Mouse (Mus musculus): Measurements from ENCODE around the gene Nudt14. TPM values are rescaled to one million over a fixed set of nuclear protein-coding genes. Genes with fewer than 3 reads are reported as not detected.

Gene Nudt14
- total RNA-seq, 2 experiments from 2014 or later: 5.6 to 10.6 TPM

DNA sequence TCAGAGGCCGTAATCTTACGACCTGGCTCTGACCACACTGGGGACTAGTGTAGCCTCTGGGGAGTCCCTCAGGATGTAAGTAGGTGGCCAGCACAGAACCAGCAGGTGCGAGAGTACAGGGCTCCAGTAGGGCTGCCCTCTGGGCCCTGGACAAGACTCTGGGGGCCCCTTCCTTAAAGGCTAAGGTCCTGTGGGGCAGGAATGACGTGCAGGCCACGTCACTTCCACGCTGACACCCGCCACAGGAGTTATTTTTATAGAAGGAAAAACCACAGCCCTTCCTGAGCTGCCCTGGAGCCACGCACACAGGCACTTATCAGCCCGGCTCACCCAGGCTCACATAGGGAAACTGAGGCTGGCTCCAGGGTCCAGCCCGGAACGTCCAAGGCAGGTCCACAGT lies 24.4 kb downstream of the Nudt14 start:
- intact Hi-C loops (cut with DNase I): loop anchor here (2.0 kb wide), 1 partner anchor 41 kb away; no protein-coding TSS in a partner anchor
- DNase-seq: peak; percentile 56 to 58

DNA sequence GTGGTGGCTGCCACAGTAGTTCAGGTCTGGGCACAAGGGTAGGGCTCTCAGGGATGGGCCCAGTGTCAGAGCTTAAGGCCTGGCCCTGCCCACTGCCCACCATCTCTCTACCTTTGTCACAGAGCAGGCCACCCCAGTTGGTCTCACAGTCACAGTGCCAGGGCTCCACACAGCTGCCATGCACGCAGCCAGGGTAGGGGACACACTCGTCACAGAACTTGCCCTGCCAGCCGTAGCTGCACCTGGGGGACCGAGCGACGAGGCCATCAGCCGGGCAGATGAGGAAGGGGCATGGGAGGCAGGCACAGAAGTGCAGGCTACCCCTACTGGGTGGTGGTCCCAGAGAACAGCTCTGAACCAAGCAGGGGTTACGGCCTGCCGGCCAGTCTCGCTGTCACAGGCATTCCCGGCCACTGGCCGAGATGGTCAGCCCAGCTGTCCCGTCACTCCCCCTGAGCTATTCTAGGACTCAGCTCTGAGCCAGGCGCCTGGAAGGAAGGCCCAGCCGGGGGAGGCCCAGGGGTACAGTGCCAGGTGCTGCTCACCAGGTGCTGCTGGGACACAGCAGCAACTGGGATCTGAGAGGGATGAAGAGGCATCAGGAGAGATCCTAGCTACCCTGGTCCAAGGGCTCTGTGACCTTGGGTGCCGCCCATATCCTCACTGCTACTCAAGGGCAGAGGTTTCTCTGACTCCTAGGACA lies 25.1 kb downstream of the Nudt14 start:
- peak; percentile 58 to 71 for DNase-seq
- intact Hi-C loops (cut with DNase I): loop anchor here (2.0 kb wide), 1 partner anchor 40 kb away; no protein-coding TSS in a partner anchor

DNA sequence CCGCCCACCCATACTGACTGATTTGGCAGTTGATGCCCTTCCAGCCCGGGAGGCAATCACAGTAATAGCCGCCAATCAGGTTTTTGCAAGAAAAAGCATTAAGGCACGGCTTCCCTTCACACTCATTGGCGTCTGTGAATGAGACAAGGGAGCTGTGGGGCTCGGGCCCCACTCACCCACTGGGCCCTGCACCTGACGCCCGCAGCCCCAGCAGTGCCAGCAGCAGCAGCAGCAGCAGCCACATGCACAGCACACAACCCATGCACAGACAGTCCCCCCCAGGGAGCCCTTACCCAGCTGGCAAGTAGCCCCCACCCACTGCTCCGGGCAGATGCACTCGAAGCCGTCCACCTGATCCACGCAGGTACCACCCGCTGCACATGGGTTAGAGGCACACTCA lies 26.3 kb downstream of the Nudt14 start:
- no peak for DNase-seq
- intact Hi-C loops (cut with DNase I): no loop called here

DNA sequence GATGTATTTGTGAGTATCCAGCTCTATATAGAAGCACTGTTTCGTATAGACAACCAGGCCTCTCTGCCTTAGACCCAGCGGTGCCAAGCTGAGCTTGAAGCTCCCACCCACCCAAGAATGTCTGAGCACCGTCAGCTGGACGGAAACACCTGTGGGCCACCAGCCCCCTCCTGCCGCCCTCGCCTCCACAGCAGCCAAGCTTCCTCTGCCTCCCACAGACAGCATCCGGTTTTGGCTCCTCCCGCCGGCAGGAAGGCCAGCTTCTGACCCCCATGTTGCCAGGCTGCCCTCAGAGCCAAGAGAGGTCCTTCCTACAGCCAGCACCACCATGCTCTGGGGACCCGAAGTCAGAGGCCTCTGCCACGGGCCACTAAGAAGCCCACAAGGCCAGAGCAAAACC lies 27.4 kb downstream of the Nudt14 start:
- intact Hi-C loops (cut with DNase I): no loop called here

DNA sequence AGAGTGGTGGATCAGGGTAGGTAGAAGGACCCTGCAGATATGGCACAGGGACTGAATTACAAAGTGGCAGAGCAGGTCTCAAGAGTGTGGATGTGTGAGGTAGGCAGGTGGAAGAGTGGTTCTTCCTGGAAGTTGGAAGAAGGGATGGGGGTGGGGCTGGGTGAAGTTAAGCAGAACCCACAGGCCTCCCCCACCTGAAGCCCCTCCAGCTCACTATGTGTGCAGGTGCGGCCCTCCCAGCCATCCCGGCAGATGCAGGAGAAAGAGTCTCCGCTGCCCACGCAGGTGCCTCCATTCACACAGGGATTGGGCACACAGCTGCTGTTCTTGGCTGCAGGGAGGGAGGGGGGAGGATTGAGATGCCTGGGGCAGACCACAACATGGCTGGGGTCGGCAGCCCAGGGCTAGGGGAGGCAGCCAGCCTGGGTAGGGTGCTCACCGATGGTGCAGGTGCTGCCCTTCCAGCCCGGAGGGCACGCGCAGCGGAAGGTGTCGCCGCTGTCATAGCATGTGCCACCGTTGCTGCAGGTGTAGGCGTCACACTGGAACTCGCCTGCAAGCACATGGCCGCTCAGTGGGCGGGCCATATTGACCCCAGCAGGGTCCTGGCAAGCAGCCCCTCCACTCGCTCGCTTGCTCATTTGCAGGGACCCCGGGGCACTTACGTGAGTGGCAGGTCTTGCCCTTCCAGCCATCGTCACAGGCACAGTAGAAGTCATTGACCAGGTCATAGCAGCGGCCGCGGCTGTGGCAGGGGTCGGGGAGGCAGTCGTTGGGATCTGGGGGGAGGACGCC lies 28.8 kb downstream of the Nudt14 start:
- DNase-seq: no peak
- intact Hi-C loops (cut with DNase I): no loop called here

More for the DNA sequence above, 27.4 kb downstream of the Nudt14 start:
- peak; percentile 35 to 44 for DNase-seq

DNA sequence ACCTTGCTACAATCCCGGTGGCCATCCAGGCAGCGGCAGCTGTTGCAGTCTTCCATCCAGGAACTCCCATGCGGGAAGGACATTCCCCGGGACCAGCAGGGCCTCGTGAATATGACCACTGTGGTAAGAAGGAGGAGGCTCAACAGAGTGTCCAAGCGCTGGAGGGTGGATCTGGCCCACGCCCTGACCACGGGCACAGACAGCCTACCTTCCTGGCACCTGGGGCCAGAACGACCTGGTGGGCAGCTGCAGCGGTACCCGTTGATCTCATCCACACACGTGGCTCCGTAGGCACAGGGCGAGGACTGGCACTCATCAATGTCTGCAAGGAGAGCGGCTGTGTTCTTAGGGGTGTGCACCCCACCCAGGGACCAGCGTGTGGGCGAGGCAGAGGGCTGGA lies 30.2 kb downstream of the Nudt14 start:
- no peak for DNase-seq
- intact Hi-C loops (cut with DNase I): no loop called here

DNA sequence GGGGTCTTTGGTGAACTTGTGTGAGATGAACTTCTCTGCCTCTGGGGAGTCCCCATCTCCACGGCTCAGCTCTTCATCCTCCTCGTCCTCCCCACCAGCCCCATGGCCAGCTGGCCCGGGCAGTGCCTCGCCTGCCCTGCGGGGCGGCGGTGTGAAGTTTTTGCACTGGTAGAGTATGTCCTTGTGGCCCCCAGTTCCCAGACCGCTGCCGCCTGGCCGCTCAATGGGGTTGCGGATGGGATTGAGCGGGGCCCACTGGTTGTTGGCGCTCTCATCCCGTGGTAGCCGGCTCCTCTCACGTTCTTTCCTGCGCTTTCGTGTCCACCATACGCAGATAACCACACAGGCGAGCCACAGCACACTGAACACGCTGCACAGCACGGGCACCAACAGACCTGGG lies 32.9 kb downstream of the Nudt14 start:
- DNase-seq: no peak
- intact Hi-C loops (cut with DNase I): no loop called here

DNA sequence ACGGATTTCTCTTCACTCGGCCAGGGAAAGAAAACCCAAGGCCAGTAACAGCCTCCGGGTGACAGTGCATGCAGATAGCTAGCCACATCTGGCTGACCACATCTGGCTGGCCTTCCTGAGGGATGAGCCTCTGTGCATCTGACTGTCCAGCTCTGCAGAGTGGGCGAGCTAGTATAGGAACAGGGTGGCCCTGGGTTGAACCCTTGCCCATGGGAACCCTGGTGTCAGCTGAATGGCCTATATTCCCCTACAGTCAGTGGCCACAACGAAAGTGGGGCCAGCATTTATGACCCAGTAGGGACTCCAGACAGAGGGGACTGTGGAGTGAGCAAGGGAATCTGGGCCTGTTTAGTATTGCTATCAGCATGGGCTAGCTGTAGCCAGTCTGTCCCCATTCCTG lies 36.9 kb downstream of the Nudt14 start:
- intact Hi-C loops (cut with DNase I): no loop called here
- no peak for DNase-seq

DNA sequence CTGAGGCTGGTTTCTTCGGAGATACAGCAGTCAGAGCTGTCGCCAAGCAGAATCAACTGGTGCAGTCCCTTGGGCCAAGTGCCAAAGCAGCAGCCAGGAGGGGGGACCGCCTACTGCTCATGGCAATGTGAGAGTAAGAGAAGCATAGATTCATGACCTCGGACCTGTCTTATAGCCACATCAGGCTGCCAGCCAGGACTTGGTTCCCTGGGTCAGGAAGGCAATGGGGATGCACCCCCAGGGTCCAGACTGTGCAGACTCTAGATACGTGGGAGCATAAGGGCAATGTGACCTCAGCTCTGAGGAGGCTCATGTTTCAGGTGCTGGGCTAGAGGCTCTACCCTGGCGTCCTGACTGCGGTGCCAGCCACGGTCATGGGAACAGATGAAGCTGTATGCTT lies 38.0 kb downstream of the Nudt14 start:
- intact Hi-C loops (cut with DNase I): no loop called here

DNA sequence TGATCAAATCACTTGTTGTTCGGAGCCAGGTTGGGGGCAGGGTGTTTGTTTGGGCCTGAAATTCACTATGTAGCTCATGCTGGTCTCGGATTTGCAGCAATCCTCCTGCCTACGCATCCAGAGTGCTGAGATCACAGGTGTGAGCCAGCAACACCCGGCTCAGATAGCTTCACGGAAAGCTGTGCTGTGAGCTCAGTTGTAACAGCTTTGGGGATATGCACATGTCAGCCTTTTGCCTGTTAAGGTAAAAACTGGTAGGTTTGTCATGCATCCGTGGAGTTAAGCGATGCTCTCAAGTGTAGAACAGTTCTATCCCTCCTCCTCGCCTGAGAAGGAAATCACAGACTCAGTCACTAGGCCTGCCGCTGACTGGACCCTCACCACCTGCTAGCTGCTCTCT lies 41.3 kb downstream of the Nudt14 start:
- intact Hi-C loops (cut with DNase I): no loop called here
- DNase-seq: no peak

More for the DNA sequence above, 38.0 kb downstream of the Nudt14 start:
- DNase-seq: no peak

DNA sequence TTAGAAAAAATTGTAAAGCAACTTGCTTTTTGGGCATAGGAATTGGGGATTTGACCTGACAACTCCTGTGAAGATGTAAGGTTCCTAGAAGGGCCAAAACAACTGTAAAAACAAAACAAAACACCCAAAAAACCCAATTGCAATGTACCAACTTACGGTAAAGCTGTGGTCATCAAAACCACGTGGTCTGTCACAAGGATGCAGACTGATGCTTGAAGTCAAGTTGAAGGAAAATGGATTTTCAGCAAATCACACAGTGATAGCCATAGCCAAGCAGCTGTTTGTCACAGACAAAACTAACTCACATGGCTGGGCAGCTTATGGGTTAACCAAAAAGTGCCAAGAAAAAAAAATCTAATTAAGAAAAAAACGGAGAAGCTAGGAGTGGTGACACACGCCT lies 43.0 kb downstream of the Nudt14 start:
- intact Hi-C loops (cut with DNase I): no loop called here
- no peak for DNase-seq

DNA sequence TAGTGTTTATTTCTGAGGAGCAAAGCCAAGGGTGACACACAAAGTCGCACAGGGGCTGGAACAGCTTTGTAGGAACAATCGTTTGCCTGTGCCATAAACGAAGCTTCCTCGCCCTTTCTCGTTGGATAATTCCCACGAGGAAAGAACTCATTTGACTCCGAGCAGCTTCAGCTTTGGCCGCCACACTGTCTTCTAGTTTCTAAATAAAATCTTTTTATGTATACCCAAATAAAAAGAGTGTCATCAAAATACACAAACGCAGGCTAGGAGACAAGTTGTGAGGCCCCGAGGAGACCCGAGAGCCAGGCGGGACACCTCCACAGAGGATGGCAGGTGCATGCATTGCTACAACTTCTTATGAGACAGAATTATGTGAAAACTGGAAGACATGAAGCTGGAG lies 43.6 kb downstream of the Nudt14 start:
- DNase-seq: no peak
- intact Hi-C loops (cut with DNase I): no loop called here

DNA sequence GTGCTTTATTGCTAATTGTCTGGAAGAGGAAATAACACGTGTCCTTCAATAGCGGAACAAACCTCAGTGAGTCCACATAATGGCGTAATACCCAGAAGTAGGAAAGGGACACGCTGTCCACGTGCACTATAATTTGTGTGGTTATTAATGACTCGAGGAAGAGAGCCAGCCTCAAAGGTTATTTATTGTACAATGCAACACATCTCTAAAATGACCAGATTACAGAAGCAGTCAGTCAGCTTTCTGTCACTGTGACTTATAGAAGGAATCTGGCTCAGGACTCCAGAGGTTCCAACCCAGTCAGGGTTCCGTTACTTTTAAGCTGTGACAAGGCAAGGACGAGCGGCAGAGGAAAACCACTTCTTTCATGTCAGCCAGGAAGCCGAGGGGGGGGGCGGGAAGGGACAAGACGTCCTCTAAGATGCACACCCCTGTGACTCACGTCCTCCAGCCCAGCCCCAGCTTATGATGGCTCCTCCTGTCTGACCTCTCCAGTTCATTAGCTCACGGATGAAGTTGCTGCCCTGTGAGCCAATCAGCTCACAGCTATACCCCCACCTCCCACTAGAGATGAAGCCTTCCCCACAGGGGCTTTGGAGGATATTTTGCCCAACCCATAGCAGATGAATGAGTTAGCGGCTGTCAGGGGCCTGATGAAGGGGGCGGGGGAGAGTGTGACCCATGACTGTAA lies 44.3 kb downstream of the Nudt14 start:
- peak; percentile 44 to 67 for DNase-seq
- intact Hi-C loops (cut with DNase I): no loop called here

DNA sequence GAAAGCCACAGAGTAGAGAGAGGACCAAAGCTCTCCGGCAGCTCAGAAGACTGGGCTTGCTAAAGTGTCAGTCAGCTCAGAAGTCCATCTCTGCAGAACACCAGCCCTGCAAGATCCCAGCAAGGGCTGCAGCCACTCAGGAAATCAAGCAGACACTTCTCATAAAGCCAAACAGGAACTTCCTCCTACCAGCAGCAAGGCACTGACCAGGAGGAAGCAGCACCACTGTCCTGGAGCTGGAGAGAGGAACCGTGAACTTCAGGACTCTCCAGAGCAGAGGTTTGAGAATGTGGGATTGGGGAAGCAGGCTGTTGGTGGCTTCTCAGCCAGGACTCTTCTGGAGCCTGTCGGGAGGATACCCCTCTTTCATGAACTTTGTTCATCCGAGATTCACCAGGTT lies 47.0 kb downstream of the Nudt14 start:
- intact Hi-C loops (cut with DNase I): loop anchor here (2.0 kb wide), 1 partner anchor 16 kb away; no protein-coding TSS in a partner anchor
- peak in 1 of 2 experiments; percentile 31 for DNase-seq

DNA sequence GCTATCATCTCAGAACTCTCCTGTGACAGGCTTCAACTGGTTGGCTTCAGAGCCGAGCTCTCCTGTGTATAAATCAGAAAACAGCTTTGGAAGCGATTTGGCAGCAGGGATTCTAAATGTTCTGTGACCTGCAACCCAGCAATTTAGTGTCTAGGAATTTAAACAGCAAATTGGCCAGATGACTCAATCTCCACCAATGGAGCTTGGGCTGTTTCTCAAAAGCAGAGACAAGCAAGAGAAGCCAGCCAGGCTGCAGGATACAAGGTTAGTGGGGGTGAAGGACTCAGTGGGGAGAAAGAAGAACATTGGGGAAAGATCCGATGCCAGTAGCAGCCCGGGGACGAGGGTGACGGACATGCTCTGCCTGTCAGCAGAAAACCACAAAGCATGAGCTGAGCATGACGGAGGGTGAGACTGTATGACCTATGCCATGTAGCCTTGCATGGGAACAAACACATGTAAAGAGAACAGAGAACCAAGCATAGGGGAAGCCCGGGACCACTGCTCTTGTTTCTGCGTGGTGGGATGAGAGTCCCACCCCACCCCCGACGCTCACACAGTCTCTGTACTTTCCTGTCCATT lies 47.5 kb downstream of the Nudt14 start:
- intact Hi-C loops (cut with DNase I): loop anchor here (2.0 kb wide), 1 partner anchor 16 kb away; no protein-coding TSS in a partner anchor
- no peak for DNase-seq

DNA sequence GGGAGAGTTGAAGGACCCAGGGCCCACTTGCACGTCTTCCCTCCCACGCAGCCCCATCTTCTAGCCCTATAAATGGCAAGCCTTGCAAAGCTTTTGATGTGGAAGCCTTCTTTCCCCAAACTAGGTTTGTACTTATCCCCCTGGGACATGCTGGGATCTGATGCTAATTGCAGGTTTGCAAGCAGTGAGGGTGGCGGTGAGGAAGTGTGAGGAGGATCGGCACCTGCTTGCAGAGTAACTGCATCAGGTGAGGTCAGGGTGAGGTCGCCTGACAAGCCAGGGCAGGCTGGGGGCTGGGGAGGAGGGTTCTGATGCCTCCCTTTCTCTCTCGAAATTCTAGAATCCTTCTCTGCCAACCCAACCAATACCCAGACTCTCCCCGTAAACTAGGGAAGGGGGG lies 56.5 kb downstream of the Nudt14 start:
- intact Hi-C loops (cut with DNase I): no loop called here
- DNase-seq: no peak

Small RNAs within 50 kb of the gene (microRNA-seq; reads per million reads assigned to microRNA genes)
- gene Mir6941 (ENCODE audit: borderline number of aligned reads in 2 of 2): 0 to 0.67 reads per million in 2 experiments

Other genes with a start within 250 kb of the Nudt14 start
- 10 to 100 TPM in 1 of 2 experiments, 1 to 10 TPM in 1; 9.2 to 11.3 TPM for gene Cep170b, start 221.7 kb downstream of the Nudt14 start, total RNA-seq (2021)
- 1 to 10 TPM; 6.1 to 8.9 TPM for gene Pld4, start 181.5 kb downstream of the Nudt14 start, total RNA-seq (2021)
- gene Ahnak2, start 139.5 kb downstream of the Nudt14 start, total RNA-seq (2021): 10 to 100 TPM; 14.1 to 20.2 TPM
- gene Clba1, start 133.2 kb downstream of the Nudt14 start, total RNA-seq (2021): 1 to 10 TPM; 1.6 to 2.9 TPM
- 1 to 10 TPM; 6.1 to 6.6 TPM for gene Cdca4, start 112.7 kb downstream of the Nudt14 start, total RNA-seq (2021)
- gene Gpr132, start 73.9 kb downstream of the Nudt14 start, total RNA-seq (2021): under 1 TPM; 0.19 TPM
- gene Jag2, start 12.3 kb downstream of the Nudt14 start, total RNA-seq (2021): 10 to 100 TPM; 24.4 to 28.4 TPM
- 10 to 100 TPM; 24.3 to 24.7 TPM for gene Btbd6, start 34.4 kb upstream of the Nudt14 start, total RNA-seq (2021)
- gene Brf1, start 58.6 kb upstream of the Nudt14 start, total RNA-seq (2021): 10 to 100 TPM; 24.5 to 25.3 TPM
- 10 to 100 TPM; 32.5 to 38.9 TPM for gene Pacs2, start 72.4 kb upstream of the Nudt14 start, total RNA-seq (2021)
- not detected for gene Tex22, start 132.4 kb upstream of the Nudt14 start, total RNA-seq (2021)
- gene Mta1, start 156.2 kb upstream of the Nudt14 start, total RNA-seq (2021): 10 to 100 TPM; 48.7 to 56.4 TPM
- 1,000 to 10,000 TPM; 1,482 to 1,552 TPM for gene Crip2, start 198.1 kb upstream of the Nudt14 start, total RNA-seq (2021)
- gene Crip1, start 204.2 kb upstream of the Nudt14 start, total RNA-seq (2021): 100 to 1,000 TPM; 190 to 198 TPM
- gene Tedc1, start 214.3 kb upstream of the Nudt14 start, total RNA-seq (2021): under 1 TPM; 0.19 to 0.49 TPM
- gene Tmem121, start 243.8 kb upstream of the Nudt14 start, total RNA-seq (2021): not detected

Measured in heart, postnatal 36 days (tissue).